Mouse (Mus musculus) C2C12 (cell line): Measurements from ENCODE around the gene Gm20683. TPM values are rescaled to one million over a fixed set of nuclear protein-coding genes. Genes with fewer than 3 reads are reported as not detected.
A peak's percentile ranks its signal among the peaks of the same experiment; 100 is the strongest.

Experiments used
- H3K27me3 ChIP-seq: one replicate; pipeline ENCODE4 v1.6.1; 2011; ENCODE audit not compliant: control insufficient read depth, insufficient read depth, insufficient read length
- H3K36me3 ChIP-seq: one replicate; pipeline ENCODE4 v1.6.1; 2011; ENCODE audit not compliant: control insufficient read depth, insufficient read depth
- H3K4me3 ChIP-seq: one replicate; pipeline ENCODE4 v1.5.1; 2011; ENCODE audit warnings: mild to moderate bottlenecking, control low read depth; ENCODE audit not compliant: poor library complexity, insufficient read depth, severe bottlenecking
- H3K79me2 ChIP-seq: one replicate; pipeline ENCODE4 v1.6.1; 2011; ENCODE audit not compliant: control insufficient read depth, insufficient read depth
- H3K79me3 ChIP-seq: one replicate; pipeline ENCODE4 v1.6.1; 2011; ENCODE audit warnings: low read depth, control low read depth
- H3ac ChIP-seq: one replicate; pipeline ENCODE3; 2011; ENCODE audit warnings: low read depth; ENCODE audit not compliant: control insufficient read depth, insufficient read length
- CEBPB ChIP-seq: IDR thresholded peaks from one replicate; pipeline ENCODE4 v1.6.1; 2011; ENCODE audit warnings: low read depth, mild to moderate bottlenecking, control low read depth, moderate library complexity
- CTCF ChIP-seq: IDR thresholded peaks from one replicate; pipeline ENCODE4 v1.5.1; 2011; ENCODE audit not compliant: control insufficient read depth, insufficient read depth, insufficient read length
- FOSL1 ChIP-seq: IDR thresholded peaks from one replicate; pipeline ENCODE4 v1.8.0; 2011; ENCODE audit warnings: mild to moderate bottlenecking, low read length; ENCODE audit not compliant: poor library complexity, insufficient read depth, severe bottlenecking
- MAX ChIP-seq: IDR thresholded peaks from one replicate; pipeline ENCODE4 v1.6.1; 2011; ENCODE audit warnings: mild to moderate bottlenecking, control low read depth
- MYOD1 ChIP-seq: IDR thresholded peaks from one replicate; pipeline ENCODE4 v1.6.1; 2011; ENCODE audit warnings: low read depth; ENCODE audit not compliant: control insufficient read depth, insufficient read length
- MYOG ChIP-seq: IDR thresholded peaks from one replicate; pipeline ENCODE4 v1.6.1; 2011; ENCODE audit not compliant: control insufficient read depth, insufficient read length; ENCODE audit errors: extremely low read depth
- USF1 ChIP-seq: IDR thresholded peaks from one replicate; pipeline ENCODE4 v1.6.1; 2011; ENCODE audit warnings: low read depth, mild to moderate bottlenecking, control low read depth, moderate library complexity
- polyA plus RNA-seq: library from polyadenylated mRNA; unstranded; fragments of >200 nt; fragmentation: generic; extraction: Trizol; gene quantifications from one replicate; pipeline ENCODE4 v1.2.1, GENCODE M21; 2012; ENCODE audit warnings: missing spikeins

Gene Gm20683
- polyA plus RNA-seq, 1 experiment, result 0.89 TPM

- H3ac ChIP-seq, result peak overlapping the region; percentile 81
- H3K79me2 ChIP-seq, result no peaks in the 10 kb centered on the region
- no peaks in the 10 kb centered on the region for H3K79me3 ChIP-seq
- H3K36me3 ChIP-seq, result no peaks in the 10 kb centered on the region
- H3K4me3 ChIP-seq, result peak overlapping the region; percentile 43
- H3K27me3 ChIP-seq, result no peaks in the 10 kb centered on the region
- no peak for TF ChIP-seq MAX
- no peak for TF ChIP-seq CTCF
- TF ChIP-seq FOSL1, result no peak
- no peak for TF ChIP-seq USF1
- TF ChIP-seq MYOG, result no peak
- no peak for TF ChIP-seq MYOD1
- no peak for TF ChIP-seq CEBPB
Observed at GRCm38 (mm10) chr17:25861704-25862612, 20.4 kb upstream of the Gm20683 start.

GRCm38 (mm10) chr17:25860832-25861703, 19.5 kb upstream of the Gm20683 start, which contains the start of gene Wdr90:
Wdr90 (minus strand) TSS chr17:25861501.
- H3K36me3 ChIP-seq, result no peaks in the 10 kb centered on the region
- TF ChIP-seq CEBPB, result peak; percentile 83
- TF ChIP-seq MAX, result peak; percentile 63
- TF ChIP-seq MYOG, result no peak
- peak; percentile 28 for TF ChIP-seq USF1
- TF ChIP-seq CTCF, result no peak
- no peak for TF ChIP-seq FOSL1
- TF ChIP-seq MYOD1, result no peak

GRCm38 (mm10) chr17:25860229-25860628, 18.7 kb upstream of the Gm20683 start:
- H3K36me3 ChIP-seq, result no peaks in the 10 kb centered on the region
- H3K27me3 ChIP-seq, result no peaks in the 10 kb centered on the region
- no peak overlapping the region for H3ac ChIP-seq
- H3K79me3 ChIP-seq, result no peaks in the 10 kb centered on the region
- no peaks in the 10 kb centered on the region for H3K79me2 ChIP-seq
- TF ChIP-seq MYOG (no peak), CTCF (no peak), USF1 (no peak), CEBPB (no peak), MYOD1 (no peak), FOSL1 (no peak), MAX (no peak)
- peak overlapping the region; percentile 43 for H3K4me3 ChIP-seq

More at GRCm38 (mm10) chr17:25860832-25861703, 19.5 kb upstream of the Gm20683 start, which contains the start of gene Wdr90:
- Histone ChIP-seq H3ac (peak within 1 kb of the TSS; percentile 81), H3K27me3 (no peaks in the 10 kb centered on the region), H3K79me2 (no peaks in the 10 kb centered on the region), H3K79me3 (no peaks in the 10 kb centered on the region), H3K4me3 (peak within 1 kb of the TSS; percentile 43)

GRCm38 (mm10) chr17:25844396-25844901, 2.9 kb upstream of the Gm20683 start, which contains the start of gene Rhot2:
Rhot2 (minus strand) TSS chr17:25844851.
- Histone ChIP-seq H3K36me3 (peaks cover 26% of the 10 kb centered on the region), H3ac (peak within 1 kb of the TSS; percentile 99), H3K79me2 (peaks cover 23% of the 10 kb centered on the region), H3K79me3 (peaks cover 5% of the 10 kb centered on the region), H3K4me3 (peak within 1 kb of the TSS; percentile 72), H3K27me3 (no peaks in the 10 kb centered on the region)
- TF ChIP-seq FOSL1 (no peak), MYOD1 (no peak), CEBPB (no peak), MYOG (no peak), CTCF (no peak), MAX (no peak), USF1 (no peak)
